Mouse (Mus musculus): ENCODE results near the gene Dpp6. TPM values are rescaled to one million over a fixed set of nuclear protein-coding genes. Genes with fewer than 3 reads are reported as not detected.

The Dpp6 gene
- polyA plus RNA-seq, 1 experiment: 95.2 TPM

GRCm38 (mm10) chr5:27732288-27732868, 915.4 kb downstream of the Dpp6 start:
- Histone ChIP-seq H3K4me1 (ENCODE audit: control insufficient read depth, insufficient read depth, low read length) (peaks cover 9% of the 10 kb centered on the region), H3K27ac (ENCODE audit: insufficient read depth, low read length) (peak overlapping the region; percentile 65)

GRCm38 (mm10) chr5:27737168-27737567, 920.2 kb downstream of the Dpp6 start:
- H3K4me1 ChIP-seq (ENCODE audit: control insufficient read depth, insufficient read depth, low read length): no peaks in the 10 kb centered on the region; the same call in none of the 2 replicates
- TF ChIP-seq CTCF (IDR thresholded peaks at IDR 0.05; ENCODE audit: extremely low read depth, insufficient read depth, low read length) (peak; percentile 63), POLR2A (IDR thresholded peaks at IDR 0.05; ENCODE audit: extremely low read depth, insufficient read depth, low read length) (no peak)
- no peak overlapping the region for H3K27ac ChIP-seq (ENCODE audit: insufficient read depth, low read length)
- no peak overlapping the region for H3K4me3 ChIP-seq (ENCODE audit: insufficient read depth, low read length)

More at GRCm38 (mm10) chr5:27732288-27732868, 915.4 kb downstream of the Dpp6 start:
- no peak overlapping the region for H3K4me3 ChIP-seq (ENCODE audit: insufficient read depth, low read length)
- TF ChIP-seq POLR2A (IDR thresholded peaks at IDR 0.05; ENCODE audit: extremely low read depth, insufficient read depth, low read length): no peak
- TF ChIP-seq CTCF (IDR thresholded peaks at IDR 0.05; ENCODE audit: extremely low read depth, insufficient read depth, low read length): no peak

- no peak overlapping the region for H3K4me3 ChIP-seq (ENCODE audit: insufficient read depth, low read length)
- H3K4me1 ChIP-seq (ENCODE audit: control insufficient read depth, insufficient read depth, low read length): no peaks in the 10 kb centered on the region
- H3K27ac ChIP-seq (ENCODE audit: insufficient read depth, low read length): no peak overlapping the region
- TF ChIP-seq POLR2A (IDR thresholded peaks at IDR 0.05; ENCODE audit: extremely low read depth, insufficient read depth, low read length): no peak
- TF ChIP-seq CTCF (IDR thresholded peaks at IDR 0.05; ENCODE audit: extremely low read depth, insufficient read depth, low read length): no peak
Measured at GRCm38 (mm10) chr5:27739216-27739615, 922.2 kb downstream of the Dpp6 start.

DNA sequence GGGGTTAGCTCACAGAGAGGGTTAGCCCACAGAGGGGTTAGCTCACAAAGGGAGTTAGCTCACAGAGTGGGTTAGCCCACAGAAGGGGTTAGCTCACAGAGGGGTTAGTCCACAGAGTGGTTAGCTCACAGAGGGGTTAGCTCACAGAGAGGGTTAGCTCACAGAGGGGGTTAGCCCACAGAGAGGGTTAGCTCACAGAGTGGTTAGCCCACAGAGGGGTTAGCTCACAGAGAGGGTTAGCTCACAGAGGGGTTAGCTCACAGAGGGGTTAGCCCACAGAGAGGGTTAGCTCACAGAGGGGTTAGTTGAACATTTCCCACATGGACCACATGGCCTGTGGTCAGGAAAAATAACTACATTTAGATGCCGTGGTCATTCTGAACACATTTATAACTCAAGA, 927.9 kb downstream of the Dpp6 start:
- H3K4me3 ChIP-seq (ENCODE audit: insufficient read depth, low read length): no peak overlapping the region
- H3K4me1 ChIP-seq (ENCODE audit: control insufficient read depth, insufficient read depth, low read length): no peaks in the 10 kb centered on the region
- TF ChIP-seq POLR2A (IDR thresholded peaks at IDR 0.05; ENCODE audit: extremely low read depth, insufficient read depth, low read length) (no peak), CTCF (IDR thresholded peaks at IDR 0.05; ENCODE audit: extremely low read depth, insufficient read depth, low read length) (no peak)
- no peak overlapping the region for H3K27ac ChIP-seq (ENCODE audit: insufficient read depth, low read length)

GRCm38 (mm10) chr5:27765780-27766179, 948.8 kb downstream of the Dpp6 start:
- Histone ChIP-seq H3K4me1 (ENCODE audit: control insufficient read depth, insufficient read depth, low read length) (no peaks in the 10 kb centered on the region; the same call in 1 of the 2 replicates), H3K27ac (ENCODE audit: insufficient read depth, low read length) (no peak overlapping the region), H3K4me3 (ENCODE audit: insufficient read depth, low read length) (no peak overlapping the region)
- no peak for TF ChIP-seq CTCF (IDR thresholded peaks at IDR 0.05; ENCODE audit: extremely low read depth, insufficient read depth, low read length)
- no peak for TF ChIP-seq POLR2A (IDR thresholded peaks at IDR 0.05; ENCODE audit: extremely low read depth, insufficient read depth, low read length)

DNA sequence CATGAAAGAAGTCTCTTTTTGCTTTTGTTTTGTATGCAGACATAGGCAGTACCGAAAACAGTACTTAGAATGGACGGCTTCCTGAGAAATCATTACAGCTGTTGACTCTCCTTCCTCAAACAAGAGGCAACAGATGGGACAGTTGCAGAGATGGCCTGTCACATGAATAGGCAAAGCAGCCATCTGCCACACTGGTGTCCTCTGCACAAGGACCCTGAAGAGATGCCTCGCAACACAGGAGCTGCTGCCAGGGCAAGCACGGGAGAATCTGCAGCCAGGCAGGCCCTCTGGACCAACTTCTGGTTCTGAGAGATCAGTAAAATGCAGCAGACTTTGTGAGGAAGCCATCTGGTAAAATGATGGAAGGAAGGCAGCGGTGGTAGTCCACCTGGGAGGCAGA, 950.9 kb downstream of the Dpp6 start:
- H3K4me3 ChIP-seq (ENCODE audit: insufficient read depth, low read length): no peak overlapping the region
- H3K27ac ChIP-seq (ENCODE audit: insufficient read depth, low read length): no peak overlapping the region
- TF ChIP-seq POLR2A (IDR thresholded peaks at IDR 0.05; ENCODE audit: extremely low read depth, insufficient read depth, low read length) (no peak), CTCF (IDR thresholded peaks at IDR 0.05; ENCODE audit: extremely low read depth, insufficient read depth, low read length) (no peak)
- no peaks in the 10 kb centered on the region; the same call in 1 of the 2 replicates for H3K4me1 ChIP-seq (ENCODE audit: control insufficient read depth, insufficient read depth, low read length)

Data from cortical plate, adult 2 months (tissue).